Mouse (Mus musculus): ENCODE results near the gene Vav2. TPM values are rescaled to one million over a fixed set of nuclear protein-coding genes. Genes with fewer than 3 reads are reported as not detected.
A peak's percentile ranks its signal among the peaks of the same experiment; 100 is the strongest.

Vav2 gene
- polyA plus RNA-seq, 1 experiment from 2014 or later = 7.1 TPM

GRCm38 (mm10) chr2:27375141-27375540, 51.7 kb downstream of the Vav2 start:
- Histone ChIP-seq H3K4me1 (ENCODE audit: control insufficient read depth, insufficient read depth, low read length) (peaks cover 4% of the 10 kb centered on the region; the same call in 1 of the 2 replicates), H3K36me3 (ENCODE audit: control insufficient read depth, insufficient read depth, low read length) (no peaks in the 10 kb centered on the region), H3K4me2 (ENCODE audit: low read depth, low read length) (no peak overlapping the region), H3K27me3 (replicated peaks; ENCODE audit: control insufficient read depth, insufficient read depth, low read length) (no peaks in the 10 kb centered on the region), H3K9ac (ENCODE audit: low read depth, low read length) (no peak overlapping the region), H3K9me3 (ENCODE audit: control insufficient read depth, low read length) (no peaks in the 10 kb centered on the region), H3K4me3 (ENCODE audit: low read depth, low read length) (no peak overlapping the region), H3K27ac (replicated peaks; ENCODE audit: low read depth, low read length) (no peak overlapping the region)
- DNase-seq (ENCODE audit: low spot score) (no peak), ATAC-seq (ENCODE audit: low read depth) (no peak)
- WGBS = 38% methylated on average over 3 of the region's 3 CpGs

- H3K4me1 ChIP-seq (ENCODE audit: control insufficient read depth, insufficient read depth, low read length) = peaks cover 4% of the 10 kb centered on the region; the same call in 1 of the 2 replicates
- no peaks in the 10 kb centered on the region for H3K27me3 ChIP-seq (replicated peaks; ENCODE audit: control insufficient read depth, insufficient read depth, low read length)
- no peaks in the 10 kb centered on the region for H3K36me3 ChIP-seq (ENCODE audit: control insufficient read depth, insufficient read depth, low read length)
- H3K27ac ChIP-seq (replicated peaks; ENCODE audit: low read depth, low read length) = no peak overlapping the region
- no peak for DNase-seq (ENCODE audit: low spot score)
- 48% methylated on average over 12 of the region's 12 CpGs for WGBS
- no peak for ATAC-seq (ENCODE audit: low read depth)
- H3K9ac ChIP-seq (ENCODE audit: low read depth, low read length) = no peak overlapping the region; the same call in 1 of the 2 replicates
- H3K4me2 ChIP-seq (ENCODE audit: low read depth, low read length) = no peak overlapping the region
- H3K4me3 ChIP-seq (ENCODE audit: low read depth, low read length) = no peak overlapping the region
- H3K9me3 ChIP-seq (ENCODE audit: control insufficient read depth, low read length) = no peaks in the 10 kb centered on the region
These were observed 53.5 kb downstream of the Vav2 start for GRCm38 (mm10) chr2:27373349-27373748.

GRCm38 (mm10) chr2:27371450-27371849, 55.4 kb downstream of the Vav2 start:
- WGBS = 92% methylated on average over 2 of the region's 2 CpGs
- no peaks in the 10 kb centered on the region for H3K9me3 ChIP-seq (ENCODE audit: control insufficient read depth, low read length)
- DNase-seq (ENCODE audit: low spot score) (no peak), ATAC-seq (ENCODE audit: low read depth) (no peak)
- H3K4me3 ChIP-seq (ENCODE audit: low read depth, low read length) = no peak overlapping the region
- no peaks in the 10 kb centered on the region for H3K4me1 ChIP-seq (ENCODE audit: control insufficient read depth, insufficient read depth, low read length)
- H3K36me3 ChIP-seq (ENCODE audit: control insufficient read depth, insufficient read depth, low read length) = no peaks in the 10 kb centered on the region
- H3K27ac ChIP-seq (replicated peaks; ENCODE audit: low read depth, low read length) = no peak overlapping the region
- no peak overlapping the region for H3K4me2 ChIP-seq (ENCODE audit: low read depth, low read length)
- H3K27me3 ChIP-seq (replicated peaks; ENCODE audit: control insufficient read depth, insufficient read depth, low read length) = no peaks in the 10 kb centered on the region
- H3K9ac ChIP-seq (ENCODE audit: low read depth, low read length) = no peak overlapping the region

- Histone ChIP-seq H3K27me3 (replicated peaks; ENCODE audit: control insufficient read depth, insufficient read depth, low read length) (no peaks in the 10 kb centered on the region), H3K27ac (replicated peaks; ENCODE audit: low read depth, low read length) (no peak overlapping the region), H3K9ac (ENCODE audit: low read depth, low read length) (no peak overlapping the region), H3K36me3 (ENCODE audit: control insufficient read depth, insufficient read depth, low read length) (no peaks in the 10 kb centered on the region), H3K9me3 (ENCODE audit: control insufficient read depth, low read length) (no peaks in the 10 kb centered on the region), H3K4me2 (ENCODE audit: low read depth, low read length) (no peak overlapping the region), H3K4me1 (ENCODE audit: control insufficient read depth, insufficient read depth, low read length) (no peaks in the 10 kb centered on the region), H3K4me3 (ENCODE audit: low read depth, low read length) (no peak overlapping the region)
- ATAC-seq (ENCODE audit: low read depth) (no peak), DNase-seq (ENCODE audit: low spot score) (no peak)
- 74% methylated on average over 8 of the region's 8 CpGs for WGBS
These were observed 57.9 kb downstream of the Vav2 start for GRCm38 (mm10) chr2:27368980-27369379.

GRCm38 (mm10) chr2:27365296-27365695, 61.5 kb downstream of the Vav2 start:
- DNase-seq (ENCODE audit: low spot score) (no peak), ATAC-seq (ENCODE audit: low read depth) (no peak)
- Histone ChIP-seq H3K4me1 (ENCODE audit: control insufficient read depth, insufficient read depth, low read length) (no peaks in the 10 kb centered on the region), H3K4me3 (ENCODE audit: low read depth, low read length) (no peak overlapping the region), H3K27ac (replicated peaks; ENCODE audit: low read depth, low read length) (no peak overlapping the region), H3K4me2 (ENCODE audit: low read depth, low read length) (no peak overlapping the region), H3K36me3 (ENCODE audit: control insufficient read depth, insufficient read depth, low read length) (no peaks in the 10 kb centered on the region), H3K9me3 (ENCODE audit: control insufficient read depth, low read length) (no peaks in the 10 kb centered on the region), H3K27me3 (replicated peaks; ENCODE audit: control insufficient read depth, insufficient read depth, low read length) (no peaks in the 10 kb centered on the region), H3K9ac (ENCODE audit: low read depth, low read length) (no peak overlapping the region)
- WGBS = 76% methylated on average over 4 of the region's 4 CpGs

- no peak overlapping the region for H3K9ac ChIP-seq (ENCODE audit: low read depth, low read length)
- DNase-seq (ENCODE audit: low spot score) (no peak), ATAC-seq (ENCODE audit: low read depth) (no peak)
- no peaks in the 10 kb centered on the region for H3K9me3 ChIP-seq (ENCODE audit: control insufficient read depth, low read length)
- no peak overlapping the region for H3K4me3 ChIP-seq (ENCODE audit: low read depth, low read length)
- no peak overlapping the region for H3K27ac ChIP-seq (replicated peaks; ENCODE audit: low read depth, low read length)
- no peak overlapping the region for H3K4me2 ChIP-seq (ENCODE audit: low read depth, low read length)
- H3K36me3 ChIP-seq (ENCODE audit: control insufficient read depth, insufficient read depth, low read length) = no peaks in the 10 kb centered on the region
- no peaks in the 10 kb centered on the region for H3K4me1 ChIP-seq (ENCODE audit: control insufficient read depth, insufficient read depth, low read length)
- WGBS = 52% methylated on average over 5 of the region's 5 CpGs
- no peaks in the 10 kb centered on the region for H3K27me3 ChIP-seq (replicated peaks; ENCODE audit: control insufficient read depth, insufficient read depth, low read length)
These were observed 65.0 kb downstream of the Vav2 start for GRCm38 (mm10) chr2:27361786-27362185.

GRCm38 (mm10) chr2:27358461-27358860, 68.4 kb downstream of the Vav2 start:
- H3K9ac ChIP-seq (ENCODE audit: low read depth, low read length) = no peak overlapping the region
- no peaks in the 10 kb centered on the region for H3K36me3 ChIP-seq (ENCODE audit: control insufficient read depth, insufficient read depth, low read length)
- H3K9me3 ChIP-seq (ENCODE audit: control insufficient read depth, low read length) = no peaks in the 10 kb centered on the region
- no peak overlapping the region for H3K4me2 ChIP-seq (ENCODE audit: low read depth, low read length)
- no peak overlapping the region for H3K27ac ChIP-seq (replicated peaks; ENCODE audit: low read depth, low read length)
- WGBS = 82% methylated on average over 2 of the region's 2 CpGs
- no peaks in the 10 kb centered on the region for H3K27me3 ChIP-seq (replicated peaks; ENCODE audit: control insufficient read depth, insufficient read depth, low read length)
- H3K4me1 ChIP-seq (ENCODE audit: control insufficient read depth, insufficient read depth, low read length) = no peaks in the 10 kb centered on the region
- no peak overlapping the region for H3K4me3 ChIP-seq (ENCODE audit: low read depth, low read length)
- peak; percentile 35 for DNase-seq (ENCODE audit: low spot score)
- peak; percentile 56; the same call in 1 of the 2 replicates for ATAC-seq (ENCODE audit: low read depth)

- Histone ChIP-seq H3K36me3 (ENCODE audit: control insufficient read depth, insufficient read depth, low read length) (peaks cover 6% of the 10 kb centered on the region; the same call in 1 of the 2 replicates), H3K9ac (ENCODE audit: low read depth, low read length) (no peak overlapping the region), H3K4me2 (ENCODE audit: low read depth, low read length) (no peak overlapping the region), H3K4me3 (ENCODE audit: low read depth, low read length) (no peak overlapping the region), H3K27ac (replicated peaks; ENCODE audit: low read depth, low read length) (no peak overlapping the region), H3K9me3 (ENCODE audit: control insufficient read depth, low read length) (no peaks in the 10 kb centered on the region), H3K27me3 (replicated peaks; ENCODE audit: control insufficient read depth, insufficient read depth, low read length) (no peaks in the 10 kb centered on the region), H3K4me1 (ENCODE audit: control insufficient read depth, insufficient read depth, low read length) (no peaks in the 10 kb centered on the region)
- DNase-seq (ENCODE audit: low spot score) = peak; percentile 23
- ATAC-seq (ENCODE audit: low read depth) = no peak
- WGBS = 43% methylated on average over 4 of the region's 4 CpGs
These were observed 71.1 kb downstream of the Vav2 start for GRCm38 (mm10) chr2:27355684-27356083.

GRCm38 (mm10) chr2:27354610-27355211, 72.1 kb downstream of the Vav2 start:
- no peaks in the 10 kb centered on the region for H3K9me3 ChIP-seq (ENCODE audit: control insufficient read depth, low read length)
- ATAC-seq (ENCODE audit: low read depth) = no peak
- H3K4me1 ChIP-seq (ENCODE audit: control insufficient read depth, insufficient read depth, low read length) = no peaks in the 10 kb centered on the region
- no peak overlapping the region for H3K4me2 ChIP-seq (ENCODE audit: low read depth, low read length)
- H3K27me3 ChIP-seq (replicated peaks; ENCODE audit: control insufficient read depth, insufficient read depth, low read length) = no peaks in the 10 kb centered on the region
- no peak overlapping the region for H3K4me3 ChIP-seq (ENCODE audit: low read depth, low read length)
- no peak overlapping the region for H3K9ac ChIP-seq (ENCODE audit: low read depth, low read length)
- no peak overlapping the region for H3K27ac ChIP-seq (replicated peaks; ENCODE audit: low read depth, low read length)
- 71% methylated on average over 6 of the region's 6 CpGs for WGBS
- no peak for DNase-seq (ENCODE audit: low spot score)
- peaks cover 11% of the 10 kb centered on the region; the same call in 1 of the 2 replicates for H3K36me3 ChIP-seq (ENCODE audit: control insufficient read depth, insufficient read depth, low read length)

Measured in embryonic facial prominence, embryonic 14.5 days (tissue).